Mouse (Mus musculus) hindbrain, embryonic 13.5 days (tissue): ENCODE results near the gene Osbpl2. TPM values are rescaled to one million over a fixed set of nuclear protein-coding genes. Genes with fewer than 3 reads are reported as not detected.

Experiments used
- ATAC-seq: fragments of 200-750 bp; cut with Nextera tagmentation; 2 replicates; pipeline ENCODE4 v1.8.0; 2017; ENCODE audit warnings: moderate TSS enrichment; ENCODE audit not compliant: low FRiP score
- H3K27ac ChIP-seq: fragments of 300-500 bp; sonication (generic); 2 replicates; pipeline ENCODE4 v1.5.1; 2015; ENCODE audit warnings: inconsistent platforms, mild to moderate bottlenecking, moderate library complexity
- H3K27me3 ChIP-seq: fragments of 300-500 bp; sonication (generic); 2 replicates; pipeline ENCODE4 v1.6.1; 2015; ENCODE audit warnings: mild to moderate bottlenecking, inconsistent platforms
- H3K36me3 ChIP-seq: fragments of 300-500 bp; sonication (generic); 2 replicates; pipeline ENCODE4 v1.6.1; 2015; ENCODE audit warnings: mild to moderate bottlenecking, inconsistent platforms
- H3K4me1 ChIP-seq: fragments of 300-500 bp; sonication (generic); replicated peaks from 2 replicates; pipeline ENCODE4 v1.6.1; 2015; ENCODE audit warnings: inconsistent platforms
- H3K4me2 ChIP-seq: fragments of 300-500 bp; sonication (generic); 2 replicates; pipeline ENCODE4 v1.6.1; 2015; ENCODE audit warnings: inconsistent platforms, mild to moderate bottlenecking, moderate library complexity
- H3K4me3 ChIP-seq: fragments of 300-500 bp; sonication (generic); 2 replicates; pipeline ENCODE4 v1.5.1; 2015; ENCODE audit warnings: mild to moderate bottlenecking, inconsistent platforms
- H3K9ac ChIP-seq: fragments of 300-500 bp; sonication (generic); 2 replicates; pipeline ENCODE4 v1.6.1; 2015; ENCODE audit warnings: mild to moderate bottlenecking, inconsistent platforms
- H3K9me3 ChIP-seq: fragments of 300-500 bp; sonication (generic); 2 replicates; pipeline ENCODE4 v1.6.1; 2016; ENCODE audit warnings: inconsistent platforms
- WGBS: fragments of 180-500 bp; shearing (Covaris S2); methylation state at CpG from one replicate; pipeline ENCODE4 v1.1.7; 2015; 5-methylcytosine and 5-hydroxymethylcytosine counted together
- polyA plus RNA-seq: library from polyadenylated mRNA; unstranded; fragments of >200 nt; fragmentation: Nextera tagmentation; extraction: Ambion mirVana; gene quantifications from 2 replicates; pipeline ENCODE4 v1.2.1, GENCODE M21; 2015

Osbpl2 gene
- polyA plus RNA-seq, 1 experiment from 2014 or later, result 58.2 TPM

DNA sequence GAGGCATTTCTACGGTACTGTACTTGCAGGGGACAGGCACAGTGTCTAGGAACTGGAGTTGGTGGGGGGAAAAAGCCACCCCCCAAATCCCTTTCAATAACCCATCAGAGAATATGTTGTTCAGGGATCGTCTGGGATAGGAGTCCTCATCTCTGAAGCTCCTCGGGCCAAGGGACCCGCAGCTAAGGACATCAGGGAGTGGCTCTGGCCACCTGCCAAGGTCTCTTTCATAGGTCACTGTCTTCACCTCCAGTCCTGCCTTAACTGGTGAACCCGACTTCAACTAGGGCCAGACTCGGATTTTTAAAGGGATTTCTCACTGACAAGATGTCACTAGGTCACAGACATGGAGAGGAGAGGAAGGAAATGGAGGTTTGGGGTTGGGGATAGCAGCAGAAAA lies 10.8 kb upstream of the Osbpl2 start:
- Histone ChIP-seq H3K4me1 (peaks cover 28% of the 10 kb centered on the region), H3K9ac (no peak overlapping the region), H3K27ac (no peak overlapping the region), H3K4me3 (no peak overlapping the region), H3K27me3 (peaks cover 27% of the 10 kb centered on the region), H3K4me2 (no peak overlapping the region), H3K36me3 (no peaks in the 10 kb centered on the region), H3K9me3 (no peaks in the 10 kb centered on the region)
- 65% methylated on average over 6 of the region's 6 CpGs for WGBS
- ATAC-seq, result no peak

DNA sequence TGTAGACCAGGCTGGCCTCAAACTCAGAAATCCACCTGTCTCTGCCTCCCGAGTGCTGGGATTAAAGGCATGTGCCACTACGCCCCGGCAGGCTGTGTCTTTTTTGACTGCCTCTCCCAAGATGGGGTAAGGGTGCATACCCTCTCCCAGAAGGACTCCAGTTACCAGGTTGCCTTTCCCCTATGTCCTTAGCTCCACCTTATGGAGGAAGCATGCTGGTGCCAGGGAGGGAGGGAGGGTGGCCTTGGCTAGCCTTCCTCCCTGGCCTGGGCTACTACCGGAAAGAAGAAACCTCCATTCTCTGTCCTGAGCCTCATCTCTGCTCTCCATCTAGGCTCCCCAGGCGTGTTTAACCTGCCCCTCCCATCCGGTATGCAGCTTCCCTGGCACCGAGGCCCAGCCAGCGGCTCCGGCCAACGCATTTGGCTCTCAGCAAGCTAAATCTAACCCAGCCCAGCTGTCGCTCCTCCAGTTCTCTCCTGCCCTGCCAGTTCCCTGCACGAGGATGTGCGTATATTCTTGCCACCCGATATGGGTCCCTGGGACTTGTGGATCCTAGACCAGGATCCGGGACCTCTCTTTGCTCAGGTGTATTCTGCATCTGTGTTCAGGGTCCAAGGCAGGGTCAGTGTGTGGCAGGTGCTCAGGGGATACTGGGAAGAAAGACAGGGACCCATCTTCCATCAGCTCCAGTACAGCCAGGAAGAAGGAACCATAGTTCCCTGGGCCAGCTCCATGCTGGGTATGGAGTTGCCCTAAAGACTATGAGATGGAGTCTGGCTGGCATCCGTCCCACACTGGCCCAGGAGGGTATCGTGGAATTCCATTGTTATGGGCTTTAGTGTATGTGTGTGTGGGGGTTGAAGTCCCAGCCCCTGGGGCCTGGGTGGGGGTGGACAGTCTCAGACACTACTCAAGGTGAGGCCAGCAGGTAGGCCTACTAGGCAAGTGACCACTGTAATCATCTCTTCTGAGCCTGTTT lies 4.9 kb upstream of the Osbpl2 start:
- 53% methylated on average over 17 of the region's 17 CpGs for WGBS
- ATAC-seq, result no peak
- Histone ChIP-seq H3K27me3 (no peaks in the 10 kb centered on the region), H3K9me3 (no peaks in the 10 kb centered on the region), H3K36me3 (no peaks in the 10 kb centered on the region), H3K4me2 (no peak overlapping the region), H3K9ac (peak overlapping the region; percentile 19; the same call in 1 of the 2 replicates), H3K4me3 (no peak overlapping the region), H3K4me1 (peaks cover 52% of the 10 kb centered on the region), H3K27ac (peak overlapping the region; percentile 64)

DNA sequence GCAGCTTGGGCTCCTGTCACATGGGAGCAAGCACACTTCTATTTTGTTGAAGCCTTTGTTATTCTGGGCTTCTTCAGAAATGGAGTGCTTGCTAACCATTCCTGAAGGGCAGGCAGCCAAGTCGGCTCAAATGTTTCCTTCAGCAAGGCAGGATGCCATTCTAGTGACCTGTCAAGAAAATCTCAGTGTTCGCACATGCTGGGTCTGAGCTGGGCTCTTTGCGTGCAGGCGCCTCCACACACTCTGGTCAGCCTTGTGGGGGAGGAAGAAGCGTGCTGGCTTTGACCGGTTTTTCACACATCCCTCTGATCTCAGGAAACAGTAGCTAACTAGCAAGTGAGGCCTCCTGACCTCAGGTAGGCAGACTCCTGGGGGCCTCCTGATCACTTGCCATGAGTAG lies 3.8 kb upstream of the Osbpl2 start:
- ATAC-seq, result no peak
- H3K9me3 ChIP-seq, result no peaks in the 10 kb centered on the region
- peaks cover 58% of the 10 kb centered on the region for H3K4me1 ChIP-seq
- peak overlapping the region; percentile 64 for H3K27ac ChIP-seq
- 44% methylated on average over 6 of the region's 6 CpGs for WGBS
- no peaks in the 10 kb centered on the region for H3K27me3 ChIP-seq
- no peak overlapping the region for H3K9ac ChIP-seq
- no peak overlapping the region for H3K4me3 ChIP-seq
- H3K4me2 ChIP-seq, result no peak overlapping the region
- H3K36me3 ChIP-seq, result no peaks in the 10 kb centered on the region

DNA sequence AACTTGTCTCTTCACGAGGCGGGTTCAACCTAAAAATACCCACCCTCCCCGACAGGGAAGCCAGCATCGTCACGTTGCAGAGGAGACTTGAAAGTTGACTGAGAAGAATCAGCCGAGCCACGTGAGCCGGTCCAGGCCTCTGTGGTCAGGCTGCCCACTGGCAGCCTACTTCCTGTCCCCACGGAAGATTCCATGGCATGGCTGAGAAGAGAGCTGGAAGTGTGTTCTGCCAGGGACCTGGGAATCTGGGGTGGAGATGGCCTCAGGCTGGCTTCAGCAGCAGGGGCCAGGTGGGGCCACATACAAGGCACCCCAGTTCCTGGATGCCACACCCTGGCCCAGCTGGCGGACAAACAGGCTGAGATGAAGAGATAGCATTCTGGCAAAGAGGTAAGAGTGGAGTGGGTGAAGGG lies 3.0 kb upstream of the Osbpl2 start:
- peaks cover 60% of the 10 kb centered on the region for H3K4me1 ChIP-seq
- WGBS, result 80% methylated on average over 10 of the region's 10 CpGs
- no peak overlapping the region for H3K4me3 ChIP-seq
- H3K27me3 ChIP-seq, result no peaks in the 10 kb centered on the region
- no peak overlapping the region for H3K9ac ChIP-seq
- no peaks in the 10 kb centered on the region for H3K36me3 ChIP-seq
- no peak overlapping the region for H3K4me2 ChIP-seq
- H3K9me3 ChIP-seq, result no peaks in the 10 kb centered on the region
- no peak overlapping the region for H3K27ac ChIP-seq
- ATAC-seq, result no peak

DNA sequence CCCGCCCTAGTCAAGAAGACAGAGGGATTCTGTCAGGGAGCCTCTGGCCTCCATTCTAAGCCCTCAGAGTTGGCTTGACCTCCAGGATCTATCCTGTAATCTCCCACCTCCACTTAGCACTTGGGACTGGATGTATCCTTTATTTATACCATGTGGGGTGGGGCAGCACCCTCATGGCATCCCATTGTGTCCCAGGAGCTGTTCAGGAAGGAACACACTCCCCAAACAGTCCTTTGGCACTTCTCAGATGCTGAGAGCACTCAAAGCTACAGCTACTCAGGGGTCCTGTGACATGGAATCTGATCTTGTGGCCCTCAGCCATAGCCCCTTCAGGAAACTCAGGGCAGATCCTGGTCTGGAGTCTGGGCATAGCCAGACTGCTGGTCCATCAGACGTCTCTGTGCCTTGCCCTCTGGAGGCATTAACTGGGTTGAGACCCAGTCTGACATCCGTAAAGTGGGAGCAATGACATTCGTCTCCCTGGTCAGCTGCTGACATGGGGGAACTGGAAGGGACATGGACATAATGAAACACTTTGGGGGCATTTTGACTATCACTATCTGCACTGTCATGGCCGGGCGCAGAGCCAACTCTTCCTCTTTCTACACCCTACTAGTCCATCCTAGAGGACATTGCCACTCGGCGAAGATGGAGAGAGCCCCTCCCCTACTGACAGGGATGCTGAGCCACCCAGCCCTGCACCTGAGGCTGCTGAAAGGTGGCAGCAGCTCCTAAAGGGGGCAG lies 2.2 kb upstream of the Osbpl2 start:
- WGBS, result 67% methylated on average over 8 of the region's 8 CpGs
- Histone ChIP-seq H3K4me1 (peaks cover 60% of the 10 kb centered on the region), H3K36me3 (no peaks in the 10 kb centered on the region), H3K4me3 (no peak overlapping the region), H3K27ac (peak overlapping the region; percentile 91), H3K4me2 (peak overlapping the region; percentile 97; the same call in 1 of the 2 replicates), H3K9ac (no peak overlapping the region), H3K9me3 (no peaks in the 10 kb centered on the region), H3K27me3 (no peaks in the 10 kb centered on the region)
- ATAC-seq, result no peak

DNA sequence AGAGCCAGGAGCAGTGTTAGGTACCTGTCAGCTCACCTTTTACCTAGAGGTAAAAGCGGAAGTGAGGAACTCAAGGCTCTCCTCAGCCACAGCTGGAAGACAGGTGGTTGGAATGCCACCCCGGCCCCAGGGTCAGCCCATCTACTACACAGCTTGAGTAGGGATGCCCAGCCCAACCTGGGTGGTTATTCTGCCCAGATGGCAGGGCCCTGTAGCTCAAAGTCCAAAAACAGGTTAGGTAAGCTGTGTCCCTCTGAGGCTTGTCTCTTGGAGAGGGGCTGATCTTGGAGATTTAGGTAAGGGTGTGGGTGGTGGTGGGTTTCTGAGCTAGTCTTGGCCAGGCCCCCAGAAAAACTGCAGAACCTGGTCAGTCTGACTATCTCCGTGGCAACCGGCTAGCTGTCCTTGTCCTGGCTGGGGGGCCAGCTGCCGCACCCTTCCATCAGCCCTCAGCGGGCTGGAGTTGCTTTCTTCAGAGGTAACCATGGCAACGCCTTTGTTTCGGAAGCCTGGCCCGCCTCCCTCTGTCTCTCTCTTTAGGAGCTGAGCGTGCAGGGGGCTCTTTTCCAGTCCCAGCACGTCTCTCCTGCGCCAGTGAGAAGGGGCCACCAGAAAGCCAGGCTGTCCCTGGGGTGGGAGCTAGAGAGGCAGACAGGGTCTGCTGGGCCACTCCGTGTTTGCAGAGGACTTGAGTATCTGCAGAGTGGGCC lies 1.5 kb upstream of the Osbpl2 start:
- WGBS, result 8% methylated on average over 13 of the region's 13 CpGs
- ATAC-seq, result peak; percentile 29; the same call in 1 of the 2 replicates
- Histone ChIP-seq H3K4me1 (peaks cover 60% of the 10 kb centered on the region), H3K9me3 (no peaks in the 10 kb centered on the region), H3K36me3 (no peaks in the 10 kb centered on the region), H3K9ac (peak overlapping the region; percentile 51; the same call in 1 of the 2 replicates), H3K4me3 (no peak overlapping the region; the same call in 1 of the 2 replicates), H3K4me2 (peak overlapping the region; percentile 97), H3K27ac (peak overlapping the region; percentile 91), H3K27me3 (no peaks in the 10 kb centered on the region)

DNA sequence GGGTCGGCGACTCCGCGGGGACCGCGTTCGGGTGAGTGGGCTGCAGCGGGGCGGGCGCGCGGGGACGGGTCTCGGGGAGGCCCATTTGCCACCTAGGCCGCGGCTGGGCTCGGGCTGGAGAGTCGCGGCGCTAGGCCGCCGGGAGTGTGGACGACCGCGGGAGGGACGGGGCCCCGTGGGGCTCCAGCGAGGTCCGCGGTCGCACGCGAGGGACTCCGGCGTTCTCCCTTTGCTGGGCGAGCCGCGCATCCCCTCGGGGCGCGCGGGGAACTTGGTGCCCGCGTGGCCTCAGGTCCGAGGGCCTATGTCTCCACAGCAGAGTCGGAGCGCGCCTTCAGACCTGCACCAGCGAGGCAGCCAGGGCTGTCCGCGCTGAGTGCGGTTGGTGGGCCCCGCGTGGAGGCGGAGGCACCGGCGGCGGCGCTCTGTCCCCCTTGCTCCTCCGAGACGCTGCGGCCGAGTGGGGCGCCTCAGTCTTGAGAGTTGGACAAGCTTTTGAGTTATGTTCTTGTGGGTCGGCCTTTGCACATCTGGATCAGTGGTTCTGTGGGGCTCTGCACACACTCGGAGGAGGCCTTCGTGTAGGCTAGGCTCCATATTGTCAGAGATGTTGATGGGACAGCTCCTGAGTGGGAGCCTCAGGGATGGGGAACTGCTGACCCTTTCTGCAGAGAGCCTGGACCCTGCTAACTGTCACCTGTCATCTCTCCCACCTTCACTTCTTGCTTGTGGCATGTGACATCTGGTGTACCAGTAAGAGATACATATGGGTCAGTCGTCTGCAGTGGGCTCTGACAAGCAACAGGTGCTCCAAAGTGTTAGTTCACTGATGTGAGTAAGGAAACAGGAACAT lies 559 bp downstream of the Osbpl2 start:
- Histone ChIP-seq H3K36me3 (peaks cover 13% of the 10 kb centered on the region), H3K4me2 (peak overlapping the region; percentile 97), H3K4me3 (peak overlapping the region; percentile 87), H3K4me1 (peaks cover 51% of the 10 kb centered on the region), H3K27me3 (no peaks in the 10 kb centered on the region), H3K27ac (peak overlapping the region; percentile 91), H3K9me3 (no peaks in the 10 kb centered on the region), H3K9ac (peak overlapping the region; percentile 94)
- WGBS, result 1% methylated on average over 65 of the region's 68 CpGs
- ATAC-seq, result peak; percentile 62

DNA sequence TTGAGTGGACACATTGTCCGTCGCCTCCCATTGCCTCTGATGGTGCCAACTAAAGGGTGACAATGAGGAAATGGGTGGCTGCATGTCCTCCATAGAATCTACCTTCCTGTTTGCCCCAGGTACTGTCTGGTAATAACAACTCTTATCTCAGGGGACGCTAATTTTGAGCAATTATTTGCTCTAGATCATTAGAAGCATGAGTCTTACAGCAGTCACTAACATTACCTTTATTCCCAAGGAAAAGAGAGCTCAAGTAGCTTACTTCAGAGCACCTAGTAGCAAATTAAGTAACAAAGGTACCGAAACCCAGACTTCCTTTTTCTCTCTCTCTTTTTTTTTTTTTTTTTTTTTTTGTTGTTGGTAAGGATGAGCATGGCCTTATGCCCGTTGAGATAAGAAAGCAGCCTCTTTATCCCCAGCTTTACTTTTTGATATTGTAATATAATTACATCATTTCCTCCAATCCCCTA lies 1.2 kb downstream of the Osbpl2 start:
- WGBS, result 75% methylated on average over 5 of the region's 5 CpGs
- Histone ChIP-seq H3K27ac (no peak overlapping the region), H3K4me1 (peaks cover 47% of the 10 kb centered on the region), H3K9me3 (no peaks in the 10 kb centered on the region), H3K4me2 (peak overlapping the region; percentile 97), H3K9ac (peak overlapping the region; percentile 94), H3K36me3 (peaks cover 13% of the 10 kb centered on the region), H3K4me3 (peak overlapping the region; percentile 87), H3K27me3 (no peaks in the 10 kb centered on the region)
- ATAC-seq, result no peak

DNA sequence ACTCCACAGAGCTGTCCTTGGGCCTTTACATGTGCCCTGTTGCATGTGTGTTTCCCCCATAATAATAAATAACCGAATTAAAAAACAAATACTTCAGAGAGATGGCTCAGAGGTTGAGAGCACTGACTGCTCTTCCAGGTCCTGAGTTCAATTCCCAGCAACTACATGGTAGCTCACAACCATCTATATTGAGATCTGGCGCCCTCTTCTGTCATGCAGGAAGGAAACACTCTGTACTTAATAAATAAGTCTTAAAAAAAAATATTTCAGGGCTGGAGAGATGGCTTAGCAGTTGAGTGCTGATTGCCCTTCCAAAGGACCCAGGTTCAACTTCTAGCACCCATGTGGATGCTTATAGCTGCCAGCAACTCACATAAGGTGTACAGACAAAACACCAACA lies 5.1 kb downstream of the Osbpl2 start:
- WGBS, result 87% methylated on average over 2 of the region's 2 CpGs
- no peak overlapping the region for H3K9ac ChIP-seq
- no peak for ATAC-seq
- no peak overlapping the region for H3K4me2 ChIP-seq
- no peaks in the 10 kb centered on the region for H3K9me3 ChIP-seq
- no peak overlapping the region for H3K4me3 ChIP-seq
- peaks cover 39% of the 10 kb centered on the region for H3K4me1 ChIP-seq
- no peaks in the 10 kb centered on the region for H3K27me3 ChIP-seq
- peaks cover 13% of the 10 kb centered on the region for H3K36me3 ChIP-seq
- no peak overlapping the region for H3K27ac ChIP-seq

DNA sequence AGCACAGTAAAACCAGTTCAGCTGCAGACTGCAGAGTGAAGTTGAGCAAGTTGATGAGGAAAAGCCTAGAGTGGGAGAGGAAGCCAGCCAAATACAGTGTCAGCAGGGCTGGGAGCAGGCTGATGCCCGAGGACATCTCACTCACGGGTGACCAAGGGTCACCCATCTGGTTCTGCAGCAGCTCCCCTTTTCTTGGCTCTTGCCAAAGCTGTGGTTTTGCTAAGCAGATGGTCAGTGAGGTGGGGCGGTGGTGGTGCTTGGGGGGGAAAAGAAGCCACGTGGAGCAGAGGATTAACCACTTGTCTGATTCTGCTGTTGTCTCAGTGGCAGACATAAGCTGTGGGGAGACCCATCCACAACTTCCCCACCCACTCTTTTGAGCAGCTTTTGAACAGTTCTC lies 7.1 kb downstream of the Osbpl2 start:
- Histone ChIP-seq H3K27me3 (no peaks in the 10 kb centered on the region), H3K4me2 (no peak overlapping the region), H3K4me3 (no peak overlapping the region), H3K4me1 (peaks cover 30% of the 10 kb centered on the region), H3K9ac (peak overlapping the region; percentile 53; the same call in 1 of the 2 replicates), H3K27ac (peak overlapping the region; percentile 4; the same call in 1 of the 2 replicates), H3K9me3 (no peaks in the 10 kb centered on the region), H3K36me3 (peaks cover 13% of the 10 kb centered on the region)
- 19% methylated on average over 4 of the region's 4 CpGs for WGBS
- ATAC-seq, result no peak

DNA sequence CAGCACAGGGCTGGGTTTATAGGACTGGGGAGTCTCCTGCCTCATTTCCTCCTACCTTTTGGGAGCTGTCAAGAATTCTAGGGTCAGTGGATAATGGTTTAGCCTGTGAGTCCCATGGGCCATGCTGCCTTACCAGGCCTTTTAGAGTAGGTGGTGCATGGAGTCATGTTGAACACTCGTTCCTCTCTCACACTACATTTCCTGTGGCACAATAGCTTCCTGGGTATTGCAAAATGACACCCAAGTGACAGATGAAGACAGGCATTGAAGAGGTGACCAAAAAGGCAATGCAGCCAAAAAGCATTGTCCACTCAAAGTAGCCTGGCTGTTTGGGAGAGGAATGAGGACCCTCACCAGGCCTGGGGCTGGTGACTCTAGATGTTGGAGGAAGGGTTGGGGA lies 8.6 kb downstream of the Osbpl2 start:
- H3K4me1 ChIP-seq, result peaks cover 30% of the 10 kb centered on the region
- no peak overlapping the region for H3K9ac ChIP-seq
- H3K27ac ChIP-seq, result 0 out of 2 replicates have a peak overlapping the region, but pooled peaks have one; percentile 13
- H3K4me3 ChIP-seq, result no peak overlapping the region
- no peaks in the 10 kb centered on the region for H3K27me3 ChIP-seq
- peaks cover 13% of the 10 kb centered on the region for H3K36me3 ChIP-seq
- 67% methylated on average over 1 of the region's 1 CpGs for WGBS
- no peak for ATAC-seq
- no peaks in the 10 kb centered on the region for H3K9me3 ChIP-seq
- H3K4me2 ChIP-seq, result no peak overlapping the region
